Mouse (Mus musculus) hindbrain, postnatal 0 days (tissue): ENCODE measurements around the gene Nol6. TPM values are rescaled to one million over a fixed set of nuclear protein-coding genes. Genes with fewer than 3 reads are reported as not detected.
A peak's percentile ranks its signal among the peaks of the same experiment; 100 is the strongest.

Experiments
- ATAC-seq: fragments of 200-750 bp; cut with Nextera tagmentation; 2 replicates; pipeline ENCODE4 v1.8.0; 2017; ENCODE audit warnings: mild to moderate bottlenecking, moderate TSS enrichment, moderate library complexity
- DNase-seq: peaks from one replicate; pipeline ENCODE4 v3.0.0-alpha.2; 2015; ENCODE audit warnings: low spot score
- H3K27ac ChIP-seq: fragments of 300-500 bp; sonication (generic); 2 replicates; pipeline ENCODE4 v1.5.1; 2014; ENCODE audit warnings: mild to moderate bottlenecking
- H3K27me3 ChIP-seq: fragments of 300-500 bp; sonication (generic); 2 replicates; pipeline ENCODE4 v1.6.1; 2014; ENCODE audit warnings: low read length, mixed read lengths; ENCODE audit not compliant: insufficient read depth
- H3K36me3 ChIP-seq: fragments of 300-500 bp; sonication (generic); 2 replicates; pipeline ENCODE4 v1.6.1; 2014; ENCODE audit warnings: low read length, mixed read lengths; ENCODE audit not compliant: insufficient read depth
- H3K4me1 ChIP-seq: fragments of 300-500 bp; sonication (generic); 2 replicates; pipeline ENCODE4 v1.6.1; 2014; ENCODE audit warnings: antibody characterized with exemption, low read length, mixed read lengths; ENCODE audit not compliant: insufficient read depth
- H3K4me2 ChIP-seq: fragments of 300-500 bp; sonication (generic); 2 replicates; pipeline ENCODE4 v1.6.1; 2014; ENCODE audit warnings: low read depth, mild to moderate bottlenecking, low read length, moderate library complexity, mixed read lengths
- H3K4me3 ChIP-seq: fragments of 300-500 bp; sonication (generic); 2 replicates; pipeline ENCODE4 v1.5.1; 2014; ENCODE audit warnings: low read length
- H3K9ac ChIP-seq: fragments of 300-500 bp; sonication (generic); replicated peaks from 2 replicates; pipeline ENCODE4 v1.6.1; 2014; ENCODE audit warnings: mild to moderate bottlenecking, low read length, moderate library complexity, mixed read lengths
- H3K9me3 ChIP-seq: fragments of 300-500 bp; sonication (generic); 2 replicates; pipeline ENCODE4 v1.6.1; 2016; ENCODE audit warnings: low read length, mixed read lengths
- CTCF ChIP-seq: IDR thresholded peaks from 2 replicates; pipeline ENCODE4 v1.5.1; 2016; ENCODE audit warnings: antibody characterized with exemption, control low read depth, low read depth
- WGBS: fragments of 180-500 bp; shearing (Covaris S2); extraction: QIAGEN DNeasy Blood & Tissue Kit; methylation state at CpG from one replicate; pipeline ENCODE4 v1.1.7; 2014; 5-methylcytosine and 5-hydroxymethylcytosine counted together
- polyA plus RNA-seq: library from polyadenylated mRNA; unstranded; fragments of >200 nt; fragmentation: Nextera tagmentation; extraction: Ambion mirVana; gene quantifications from 2 replicates; pipeline ENCODE4 v1.2.1, GENCODE M21; 2015
- total RNA-seq: library from RNA; depleted of rRNA; stranded (reverse); fragments of >200 nt; gene quantifications from 2 replicates; pipeline ENCODE4 v1.2.3, GENCODE M21; 2014; rRNA removed

Gene Nol6
- total RNA-seq: 67.2 and 70.2 TPM in 2 replicates
- polyA plus RNA-seq: 28.4 and 32.4 TPM in 2 replicates

- Histone ChIP-seq H3K27me3 (no peaks in the 10 kb centered on the region), H3K4me1 (no peaks in the 10 kb centered on the region), H3K9me3 (no peaks in the 10 kb centered on the region), H3K9ac (peak within 1 kb of the TSS; percentile 57), H3K4me3 (peak within 1 kb of the TSS; percentile 58), H3K4me2 (peak within 1 kb of the TSS; percentile 74), H3K27ac (peak within 1 kb of the TSS; percentile 72), H3K36me3 (peaks cover 16% of the 10 kb centered on the region)
- DNase-seq (peak; percentile 99), ATAC-seq (peak; percentile 100)
- WGBS: 4% methylated on average over 29 of the region's 29 CpGs
- no peak for TF ChIP-seq CTCF
Observed at GRCm38 (mm10) chr4:41124180-41124951, at the start of gene Nol6. Gene Nol6 (minus strand): TSS chr4:41124455.

GRCm38 (mm10) chr4:41170970-41171369, 46.7 kb upstream of the Nol6 start:
- WGBS: 86% methylated on average over 2 of the region's 2 CpGs
- TF ChIP-seq CTCF: no peak; the same call in 1 of the 2 replicates
- H3K4me1 ChIP-seq: no peaks in the 10 kb centered on the region
- no peak overlapping the region for H3K9ac ChIP-seq
- no peak overlapping the region for H3K4me3 ChIP-seq
- H3K36me3 ChIP-seq: peaks cover 3% of the 10 kb centered on the region; the same call in 1 of the 2 replicates
- H3K27ac ChIP-seq: no peak overlapping the region
- no peaks in the 10 kb centered on the region for H3K27me3 ChIP-seq
- ATAC-seq (no peak), DNase-seq (no peak)
- no peak overlapping the region for H3K4me2 ChIP-seq
- H3K9me3 ChIP-seq: no peaks in the 10 kb centered on the region

GRCm38 (mm10) chr4:41165693-41166475, 41.6 kb upstream of the Nol6 start:
- peak; percentile 27; the same call in 1 of the 2 replicates for ATAC-seq
- H3K4me2 ChIP-seq: no peak overlapping the region
- no peaks in the 10 kb centered on the region for H3K27me3 ChIP-seq
- peak; percentile 93 for DNase-seq
- no peak overlapping the region for H3K4me3 ChIP-seq
- H3K36me3 ChIP-seq: no peaks in the 10 kb centered on the region
- no peak overlapping the region for H3K9ac ChIP-seq
- peak; percentile 79 for TF ChIP-seq CTCF
- no peaks in the 10 kb centered on the region for H3K9me3 ChIP-seq
- 60% methylated on average over 6 of the region's 6 CpGs for WGBS
- peak overlapping the region; percentile 56 for H3K27ac ChIP-seq
- H3K4me1 ChIP-seq: no peaks in the 10 kb centered on the region

GRCm38 (mm10) chr4:41164974-41165373, 40.7 kb upstream of the Nol6 start:
- ATAC-seq (no peak), DNase-seq (no peak)
- H3K27ac ChIP-seq: peak overlapping the region; percentile 56
- 19% methylated on average over 2 of the region's 2 CpGs for WGBS
- H3K4me1 ChIP-seq: no peaks in the 10 kb centered on the region
- H3K36me3 ChIP-seq: no peaks in the 10 kb centered on the region
- no peak overlapping the region for H3K4me3 ChIP-seq
- TF ChIP-seq CTCF: no peak
- no peak overlapping the region for H3K4me2 ChIP-seq
- H3K27me3 ChIP-seq: no peaks in the 10 kb centered on the region
- H3K9me3 ChIP-seq: no peaks in the 10 kb centered on the region
- no peak overlapping the region for H3K9ac ChIP-seq

DNA sequence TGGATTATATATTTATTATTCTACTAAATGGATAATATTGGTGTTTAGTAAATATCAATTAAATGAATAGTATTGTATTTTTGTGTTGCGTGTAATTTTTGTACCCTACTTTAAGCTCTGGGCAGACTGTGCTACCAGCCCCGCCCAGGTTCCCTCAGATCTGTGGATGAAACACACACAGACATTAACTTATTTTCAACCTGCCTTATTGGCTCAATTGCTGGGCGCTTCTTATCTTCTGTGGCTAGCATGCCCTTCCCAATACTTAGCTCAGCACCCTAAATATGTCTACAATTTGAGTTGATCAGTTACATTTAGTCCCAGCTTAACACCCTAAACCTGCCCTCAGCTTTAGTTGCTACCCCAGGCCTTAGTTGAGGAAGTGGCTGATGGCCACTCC, 37.0 kb upstream of the Nol6 start:
- Histone ChIP-seq H3K4me2 (no peak overlapping the region), H3K27ac (no peak overlapping the region), H3K4me3 (no peak overlapping the region), H3K9ac (no peak overlapping the region), H3K27me3 (no peaks in the 10 kb centered on the region), H3K4me1 (no peaks in the 10 kb centered on the region), H3K9me3 (no peaks in the 10 kb centered on the region), H3K36me3 (no peaks in the 10 kb centered on the region)
- TF ChIP-seq CTCF: no peak
- DNase-seq: no peak
- 96% methylated on average over 3 of the region's 3 CpGs for WGBS
- no peak for ATAC-seq

DNA sequence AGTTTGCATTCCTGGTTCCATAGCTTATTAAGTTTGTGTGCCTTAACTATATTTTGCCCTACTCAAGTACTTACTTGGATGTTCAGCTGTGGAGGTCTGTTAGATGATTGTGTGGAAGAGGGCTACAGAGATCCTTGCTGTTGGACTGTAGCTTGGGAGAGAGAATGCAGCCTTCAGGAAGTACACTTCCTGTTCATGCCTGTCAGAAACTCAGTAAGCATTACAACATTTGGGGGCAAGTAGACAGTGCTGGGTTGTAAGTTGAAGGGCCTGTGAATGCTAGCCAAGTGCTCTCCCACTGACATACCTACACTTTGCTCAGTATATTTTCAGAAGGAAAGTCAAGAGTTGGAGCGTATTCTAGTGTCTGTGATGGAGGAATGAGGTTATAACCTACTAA, 34.0 kb upstream of the Nol6 start:
- Histone ChIP-seq H3K9ac (no peak overlapping the region), H3K4me3 (no peak overlapping the region), H3K9me3 (no peaks in the 10 kb centered on the region), H3K27ac (no peak overlapping the region), H3K4me2 (no peak overlapping the region), H3K36me3 (no peaks in the 10 kb centered on the region), H3K4me1 (no peaks in the 10 kb centered on the region), H3K27me3 (no peaks in the 10 kb centered on the region)
- DNase-seq: no peak
- TF ChIP-seq CTCF: no peak
- ATAC-seq: no peak
- 97% methylated on average over 1 of the region's 1 CpGs for WGBS

GRCm38 (mm10) chr4:41156961-41157360, 32.7 kb upstream of the Nol6 start:
- H3K9me3 ChIP-seq: no peaks in the 10 kb centered on the region
- 86% methylated on average over 9 of the region's 9 CpGs for WGBS
- no peak overlapping the region for H3K27ac ChIP-seq
- ATAC-seq (no peak), DNase-seq (no peak)
- no peak overlapping the region for H3K4me3 ChIP-seq
- no peak overlapping the region for H3K9ac ChIP-seq
- H3K27me3 ChIP-seq: no peaks in the 10 kb centered on the region
- no peak for TF ChIP-seq CTCF
- no peaks in the 10 kb centered on the region for H3K36me3 ChIP-seq
- H3K4me1 ChIP-seq: no peaks in the 10 kb centered on the region
- H3K4me2 ChIP-seq: no peak overlapping the region
